Mouse (Mus musculus) embryonic facial prominence, embryonic 11.5 days (tissue): ENCODE results near the gene Gm20835. TPM values are rescaled to one million over a fixed set of nuclear protein-coding genes. Genes with fewer than 3 reads are reported as not detected.
"Not testable (repeated sequence)": the region's sequence is repeated elsewhere in the genome, so short reads cannot be mapped to it uniquely, and the experiment has no call there.

Source experiments
- ATAC-seq: fragments of 200-750 bp; cut with Nextera tagmentation; replicated peaks from 2 replicates; pipeline ENCODE4 v1.8.0; 2017; ENCODE audit warnings: low read depth; ENCODE audit not compliant: insufficient number of reproducible peaks, low FRiP score, low TSS enrichment
- DNase-seq: peaks from one replicate; pipeline ENCODE4 v3.0.0-alpha.2; 2015; ENCODE audit warnings: low spot score
- H3K27ac ChIP-seq: fragments of 300-500 bp; sonication (generic); replicated peaks from 2 replicates; pipeline ENCODE4 v1.5.1; 2014; ENCODE audit warnings: mild to moderate bottlenecking, low read depth, low read length, control low read depth
- H3K27me3 ChIP-seq: fragments of 300-500 bp; sonication (generic); 2 replicates; pipeline ENCODE4 v1.6.1; 2014; ENCODE audit warnings: mild to moderate bottlenecking, low read length, moderate library complexity, mixed read lengths; ENCODE audit not compliant: control insufficient read depth, insufficient read depth
- H3K36me3 ChIP-seq: fragments of 300-500 bp; sonication (generic); replicated peaks from 2 replicates; pipeline ENCODE4 v1.6.1; 2014; ENCODE audit warnings: low read depth, mild to moderate bottlenecking, low read length, moderate library complexity, mixed read lengths; ENCODE audit not compliant: control insufficient read depth, insufficient read depth
- H3K4me1 ChIP-seq: fragments of 300-500 bp; sonication (generic); 2 replicates; pipeline ENCODE4 v1.6.1; 2014; ENCODE audit warnings: low read length, mixed read lengths; ENCODE audit not compliant: control insufficient read depth, insufficient read depth
- H3K4me2 ChIP-seq: fragments of 300-500 bp; sonication (generic); 2 replicates; pipeline ENCODE4 v1.6.1; 2014; ENCODE audit warnings: low read depth, mild to moderate bottlenecking, control low read depth, low read length, moderate library complexity
- H3K4me3 ChIP-seq: fragments of 300-500 bp; sonication (generic); 2 replicates; pipeline ENCODE4 v1.5.1; 2014; ENCODE audit warnings: low read depth, low read length, control low read depth
- H3K9ac ChIP-seq: fragments of 300-500 bp; sonication (generic); replicated peaks from 2 replicates; pipeline ENCODE4 v1.6.1; 2014; ENCODE audit warnings: mild to moderate bottlenecking, control low read depth, low read length
- H3K9me3 ChIP-seq: fragments of 300-500 bp; sonication (generic); replicated peaks from 2 replicates; pipeline ENCODE4 v1.6.1; 2016; ENCODE audit warnings: mild to moderate bottlenecking, low read length, inconsistent platforms, mixed read lengths; ENCODE audit not compliant: control insufficient read depth
- WGBS: fragments of 180-500 bp; shearing (Covaris S2); extraction: QIAGEN DNeasy Blood & Tissue Kit; methylation state at CpG from one replicate; pipeline ENCODE4 v1.1.7; 2014; 5-methylcytosine and 5-hydroxymethylcytosine counted together
- polyA plus RNA-seq: library from polyadenylated mRNA; unstranded; fragments of >200 nt; fragmentation: Nextera tagmentation; extraction: Ambion mirVana; gene quantifications from 2 replicates; pipeline ENCODE4 v1.2.1, GENCODE M21; 2014

Gm20835 gene
- polyA plus RNA-seq, result not detected in 2 replicates

GRCm38 (mm10) chrY:36735190-36735589 is at the start of gene Gm20835:
Gm20835 (minus strand) TSS chrY:36735290.
- not testable (repeated sequence) for H3K9me3 ChIP-seq, H3K27me3 ChIP-seq, H3K36me3 ChIP-seq, DNase-seq, H3K9ac ChIP-seq, H3K4me3 ChIP-seq, H3K4me2 ChIP-seq, H3K27ac ChIP-seq, H3K4me1 ChIP-seq, ATAC-seq
- WGBS, result no CpG with 5 or more reads among the region's 6 CpGs
